Mouse (Mus musculus) C2C12 (cell line): ENCODE data around the gene Mllt1.

Experiments
- CEBPB ChIP-seq: IDR thresholded peaks from one replicate; pipeline ENCODE4 v1.6.1; 2011; ENCODE audit warnings: low read depth, mild to moderate bottlenecking, control low read depth, moderate library complexity
- CTCF ChIP-seq: IDR thresholded peaks from one replicate; pipeline ENCODE4 v1.5.1; 2011; ENCODE audit not compliant: control insufficient read depth, insufficient read depth, insufficient read length
- MAX ChIP-seq: IDR thresholded peaks from one replicate; pipeline ENCODE4 v1.6.1; 2011; ENCODE audit warnings: mild to moderate bottlenecking, control low read depth
- MYOD1 ChIP-seq: IDR thresholded peaks from one replicate; pipeline ENCODE4 v1.6.1; 2011; ENCODE audit warnings: low read depth; ENCODE audit not compliant: control insufficient read depth, insufficient read length
- USF1 ChIP-seq: IDR thresholded peaks from one replicate; pipeline ENCODE4 v1.6.1; 2011; ENCODE audit warnings: low read depth, mild to moderate bottlenecking, control low read depth, moderate library complexity

- TF ChIP-seq CTCF = no peak
- TF ChIP-seq USF1 = no peak
- TF ChIP-seq MYOD1 = no peak
- no peak for TF ChIP-seq CEBPB
- TF ChIP-seq MAX = no peak
Observed at GRCm38 (mm10) chr17:56896513-56897129, 38.6 kb downstream of the Mllt1 start.
